ENCODE assay signal across 9 mouse cellular contexts in the genomic region with DNA sequence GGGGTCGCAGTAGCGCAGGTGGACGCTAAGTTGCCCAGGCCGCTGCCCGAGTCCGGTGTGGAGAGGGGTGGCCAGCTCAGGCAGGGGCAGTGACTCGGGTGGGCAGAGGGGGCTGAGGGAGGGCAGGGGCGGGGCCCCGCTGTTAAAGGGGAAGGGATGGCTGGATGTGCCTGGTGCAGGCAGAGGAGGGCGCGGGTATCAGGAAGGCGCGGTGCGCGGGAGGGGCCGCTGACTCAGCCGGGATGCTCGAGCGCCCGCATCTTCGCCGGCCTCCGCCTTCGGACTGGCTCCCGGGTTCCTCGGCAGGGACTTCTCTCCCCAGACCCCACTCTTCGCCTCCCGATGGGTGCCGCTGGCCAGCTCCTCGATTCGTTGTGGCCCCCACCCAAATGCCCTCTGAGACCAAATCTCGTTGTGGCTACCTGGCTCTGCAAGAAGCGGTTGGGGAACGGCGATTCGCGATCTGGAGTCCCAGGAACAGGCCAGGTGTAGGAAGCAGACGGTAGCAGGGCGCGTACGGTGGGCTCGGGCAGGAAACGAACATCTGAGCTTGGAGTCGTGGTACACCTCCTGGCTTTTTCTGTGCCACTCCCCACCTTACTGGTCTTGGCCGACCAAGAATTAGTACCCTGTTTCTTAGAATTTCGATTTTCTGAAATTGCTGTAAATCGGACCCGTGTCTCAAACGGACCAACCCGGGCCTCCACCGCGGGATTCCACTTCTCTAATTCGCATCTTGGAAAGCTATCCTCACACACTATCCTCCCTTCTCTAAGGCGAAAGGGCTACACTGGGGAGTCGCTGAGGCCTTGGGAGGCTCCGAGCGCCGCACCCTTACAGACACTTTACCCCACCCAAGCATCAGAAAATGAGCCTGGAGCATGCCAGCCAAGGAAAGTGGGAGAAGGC. TPM values are rescaled to one million over a fixed set of nuclear protein-coding genes. Genes with fewer than 3 reads are reported as not detected.
DNase-seq lines count a peak whose midpoint lies in the region; ATAC-seq and TF ChIP-seq lines count a peak whose summit lies in the region.
"Had no signal": no experiment of that assay in that cellular context is flagged by ENCODE, and none has a peak within 500 bp of the region (broad histone marks: within the 10 kb centered on the region; RNA-seq: fewer than 3 reads in every experiment).

No protein-coding gene starts in this region.

- WGBS in kidney, embryonic 14.5 days, result under 1% methylated on average over 55 of the region's 58 CpGs
- 1% methylated on average over 45 of the region's 58 CpGs for WGBS in lung, postnatal 0 days

- peak overlapping the region; percentile 33 for H3K4me3 ChIP-seq in kidney, embryonic 14.5 days (ENCODE audit: low read length)
- H3K4me3 ChIP-seq in ES-E14 (ENCODE audit: insufficient read depth in 1 of 2, low read depth in 1 of 2, low read length in 2 of 2, poor library complexity in 1 of 2, severe bottlenecking in 1 of 2), result peak overlapping the region; percentile 47 to 55
- peak overlapping the region; percentile 8; the same call in 1 of the 2 replicates for H3K4me3 ChIP-seq in lung, postnatal 0 days (ENCODE audit: low read depth, low read length)
- H3K4me3 ChIP-seq: left cerebral cortex, adult 2 months had no signal

- DNase-seq in kidney, postnatal 10 days, result no peak
- no peak for DNase-seq in ES-E14 (ENCODE audit: low read depth, low spot score)
- DNase-seq in cerebellum, postnatal 36 days, result peak; percentile 22 to 58
- peak; percentile 30 to 71 for DNase-seq in heart, postnatal 36 days
- no peak for DNase-seq in lung, postnatal 0 days (ENCODE audit: low spot score)
- no peak for DNase-seq in ovary, postnatal 10 days (ENCODE audit: low spot score)

- peak; percentile 36; the same call in 1 of the 2 replicates for ATAC-seq in kidney, embryonic 14.5 days (ENCODE audit: low FRiP score, low TSS enrichment)
- ATAC-seq in lung, postnatal 0 days, result no peak
- ATAC-seq in inflammation-experienced regulatory T-cells, adult 6 months, result no peak

- H3K27ac ChIP-seq in kidney, embryonic 14.5 days (ENCODE audit: low read depth, low read length), result no peak overlapping the region
- H3K27ac ChIP-seq in ES-E14 (ENCODE audit: insufficient read depth, low read depth, low read length, poor library complexity, severe bottlenecking), result no peak overlapping the region
- no peak overlapping the region for H3K27ac ChIP-seq in lung, postnatal 0 days (ENCODE audit: low read length)
- H3K27ac ChIP-seq: left cerebral cortex, adult 2 months had no signal

- H3K27me3 ChIP-seq in kidney, embryonic 14.5 days (ENCODE audit: control insufficient read depth, insufficient read depth, low read length), result peaks cover 89% of the 10 kb centered on the region
- H3K27me3 ChIP-seq in lung, postnatal 0 days (replicated peaks; ENCODE audit: insufficient read depth, low read length), result peaks cover 67% of the 10 kb centered on the region

- peak overlapping the region; percentile 24 for H3K4me2 ChIP-seq in kidney, embryonic 14.5 days (replicated peaks; ENCODE audit: low read depth, low read length)
- no peak overlapping the region for H3K4me2 ChIP-seq in lung, postnatal 0 days (replicated peaks; ENCODE audit: low read depth, low read length)

- TF ChIP-seq CTCF in lung, postnatal 0 days (IDR thresholded peaks at IDR 0.05), result no peak

- in situ Hi-C loops in ES-E14 (cut with MboI; ENCODE audit: low sequenced_read_pairs in 2 of 2, unreplicated experiment in 2 of 2), result loop anchor here (5.0 to 25.0 kb wide), 3 partner anchors 642 to 1517 kb away; a partner anchor contains a TSS

- TF ChIP-seq EP300 in lung, postnatal 0 days (IDR thresholded peaks at IDR 0.05), result no peak

- H3K9ac ChIP-seq in kidney, embryonic 14.5 days (ENCODE audit: low read depth, low read length), result 0 out of 2 replicates have a peak overlapping the region, but pooled peaks have one; percentile 8
- H3K9ac ChIP-seq in ES-E14 (ENCODE audit: insufficient read depth, low read depth, low read length, poor library complexity, severe bottlenecking), result no peak overlapping the region
- no peak overlapping the region for H3K9ac ChIP-seq in lung, postnatal 0 days (replicated peaks; ENCODE audit: low read depth)

- no peaks in the 10 kb centered on the region for H3K36me3 ChIP-seq in kidney, embryonic 14.5 days (ENCODE audit: control insufficient read depth, insufficient read depth, low read length)
- H3K36me3 ChIP-seq in ES-E14 (ENCODE audit: control insufficient read depth, insufficient read depth, low read length, poor library complexity, severe bottlenecking), result no peaks in the 10 kb centered on the region
- no peaks in the 10 kb centered on the region for H3K36me3 ChIP-seq in lung, postnatal 0 days (ENCODE audit: insufficient read depth, low read length)

- peaks cover 14% of the 10 kb centered on the region for H3K4me1 ChIP-seq in kidney, embryonic 14.5 days (ENCODE audit: control insufficient read depth, insufficient read depth, low read length)
- peaks cover 0 to 3% of the 10 kb centered on the region in 2 experiments; a peak in 1 of 4 replicates for H3K4me1 ChIP-seq in ES-E14 (ENCODE audit: control insufficient read depth in 2 of 2, insufficient read depth in 2 of 2, low read length in 2 of 2, poor library complexity in 1 of 2)
- peaks cover 3% of the 10 kb centered on the region; the same call in 1 of the 2 replicates for H3K4me1 ChIP-seq in lung, postnatal 0 days (ENCODE audit: insufficient read depth, low read depth, low read length)

- H3K9me3 ChIP-seq in kidney, embryonic 14.5 days (ENCODE audit: control insufficient read depth, low read length), result no peaks in the 10 kb centered on the region
- no peaks in the 10 kb centered on the region for H3K9me3 ChIP-seq in ES-E14 (ENCODE audit: control insufficient read depth, insufficient read depth, low read depth, low read length)
- no peaks in the 10 kb centered on the region for H3K9me3 ChIP-seq in lung, postnatal 0 days (ENCODE audit: low read length)

- intact Hi-C loops in heart, postnatal 36 days (cut with DNase I), result no loop called here

TF ChIP-seq in ES-E14, 5 proteins besides CTCF, POLR2A, EP300 and RAD21:
- TF ChIP-seq ZC3H11A (IDR thresholded peaks at IDR 0.05; ENCODE audit: borderline replicate concordance, low read depth, low read length) (no peak), MAFK (IDR thresholded peaks at IDR 0.05; ENCODE audit: insufficient read depth, low read depth, low read length) (no peak), CHD2 (IDR thresholded peaks at IDR 0.05; ENCODE audit: low read depth, low read length) (no peak), ZNF384 (IDR thresholded peaks at IDR 0.05; ENCODE audit: low read depth, low read length) (no peak), HCFC1 (IDR thresholded peaks at IDR 0.05; ENCODE audit: borderline replicate concordance, insufficient read depth, low read length) (no peak)

RNA-seq across cellular contexts. Expression of a gene that starts 0.5 kb away (rescaled TPM):
- polyA plus RNA-seq in kidney, embryonic 14.5 days (2014; fragmentation: Nextera tagmentation; extraction: Ambion mirVana), result not detected in 2 replicates
- total RNA-seq in ES-E14 (2012; rRNA removed), result 0.58 TPM in 1 of 2 replicates, not detected in the other
- total RNA-seq in heart, postnatal 36 days (2021), result not detected
- not detected in 2 replicates for polyA plus RNA-seq in lung, postnatal 0 days (2015; fragmentation: Nextera tagmentation; extraction: Ambion mirVana)
- not detected for polyA plus RNA-seq in inflammation-experienced regulatory T-cells, adult 6 months (2017; shearing (Covaris generic))
- total RNA-seq: left cerebral cortex, adult 2 months had no signal

RNA-seq across cellular contexts. Expression of a gene that starts 7.1 kb away (rescaled TPM):
- 36.7 and 51.2 TPM in 2 replicates for polyA plus RNA-seq in kidney, embryonic 14.5 days (2014; fragmentation: Nextera tagmentation; extraction: Ambion mirVana)
- total RNA-seq in ES-E14 (2012; rRNA removed), result 12.7 and 14.7 TPM in 2 replicates
- total RNA-seq in heart, postnatal 36 days (2021), result 10 to 100 TPM in 1 of 2 experiments, 1 to 10 TPM in 1; 8.6 to 10.1 TPM
- polyA plus RNA-seq in lung, postnatal 0 days (2015; fragmentation: Nextera tagmentation; extraction: Ambion mirVana), result 24.3 and 26.0 TPM in 2 replicates
- 10 to 100 TPM; 37.0 to 49.3 (median 49.1) TPM for polyA plus RNA-seq in inflammation-experienced regulatory T-cells, adult 6 months (2017; shearing (Covaris generic))

RNA-seq across cellular contexts. Expression of a gene that starts 12.9 kb away (rescaled TPM):
- polyA plus RNA-seq in kidney, embryonic 14.5 days (2014; fragmentation: Nextera tagmentation; extraction: Ambion mirVana), result 1.9 and 2.6 TPM in 2 replicates
- 3.7 and 5.6 TPM in 2 replicates for total RNA-seq in ES-E14 (2012; rRNA removed)
- total RNA-seq in heart, postnatal 36 days (2021), result under 1 TPM; 0.65 to 0.89 TPM
- polyA plus RNA-seq in lung, postnatal 0 days (2015; fragmentation: Nextera tagmentation; extraction: Ambion mirVana), result 1.9 and 2.4 TPM in 2 replicates
- polyA plus RNA-seq in inflammation-experienced regulatory T-cells, adult 6 months (2017; shearing (Covaris generic)), result 1 to 10 TPM; 2.1 to 2.7 (median 2.7) TPM

RNA-seq across cellular contexts. Expression of a gene that starts 15.5 kb away (rescaled TPM):
- 51.1 and 64.9 TPM in 2 replicates for polyA plus RNA-seq in kidney, embryonic 14.5 days (2014; fragmentation: Nextera tagmentation; extraction: Ambion mirVana)
- 66.8 and 80.3 TPM in 2 replicates for total RNA-seq in ES-E14 (2012; rRNA removed)
- 10 to 100 TPM; 34.2 to 35.4 TPM for total RNA-seq in heart, postnatal 36 days (2021)
- 50.5 and 55.5 TPM in 2 replicates for polyA plus RNA-seq in lung, postnatal 0 days (2015; fragmentation: Nextera tagmentation; extraction: Ambion mirVana)
- 10 to 100 TPM; 23.5 to 29.2 (median 28.4) TPM for polyA plus RNA-seq in inflammation-experienced regulatory T-cells, adult 6 months (2017; shearing (Covaris generic))

RNA-seq across cellular contexts. Expression of a gene that starts 15.6 kb away (rescaled TPM):
- 8.3 and 8.8 TPM in 2 replicates for polyA plus RNA-seq in kidney, embryonic 14.5 days (2014; fragmentation: Nextera tagmentation; extraction: Ambion mirVana)
- total RNA-seq in ES-E14 (2012; rRNA removed), result 0.42 and 0.62 TPM in 2 replicates
- total RNA-seq in heart, postnatal 36 days (2021), result 1 to 10 TPM in 1 of 2 experiments, under 1 TPM in 1; 0.68 to 1.1 TPM
- polyA plus RNA-seq in lung, postnatal 0 days (2015; fragmentation: Nextera tagmentation; extraction: Ambion mirVana), result 1.9 and 3.4 TPM in 2 replicates
- polyA plus RNA-seq in inflammation-experienced regulatory T-cells, adult 6 months (2017; shearing (Covaris generic)), result not detected

Comparison
In these comparisons a context has a peak if more than half of its experiments do, and no peak if none do; other contexts are left out.
1. DNase-seq: peak in cerebellum, postnatal 36 days (2 of 2) and heart, postnatal 36 days (2 of 2); none in kidney, postnatal 10 days (single experiment), ES-E14 (single experiment), lung, postnatal 0 days (single experiment) and ovary, postnatal 10 days (single experiment).
2. Peak in every context shown above with its lines, with median percentiles within 50 percentile points of each other: H3K4me3 ChIP-seq.